Mouse (Mus musculus): ENCODE data around the gene Reg1.

DNA sequence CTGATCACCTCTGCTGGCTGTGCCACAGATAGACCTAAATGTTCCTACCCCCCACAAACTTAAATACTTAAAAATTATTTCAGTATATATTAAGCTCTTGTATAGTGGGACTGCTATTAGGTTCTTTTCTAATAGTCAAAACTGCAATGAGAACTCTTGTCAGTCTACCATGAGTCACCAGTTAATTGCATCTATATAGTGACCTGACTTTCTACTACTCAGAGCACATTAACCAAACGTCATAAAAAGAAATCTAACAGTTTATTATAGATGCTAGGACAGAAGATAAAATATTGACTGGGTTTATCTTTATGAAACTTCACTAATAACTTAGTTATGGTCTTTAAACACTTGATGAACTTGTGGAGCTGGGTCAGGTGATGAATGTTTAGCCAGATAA lies 24.7 kb downstream of the Reg1 start:
- TF ChIP-seq CTCF (IDR thresholded peaks at IDR 0.05; ENCODE audit: control insufficient read depth, insufficient read depth, insufficient read length): no peak
- TF ChIP-seq MYOD1 (IDR thresholded peaks at IDR 0.05; ENCODE audit: control insufficient read depth, insufficient read length, low read depth): no peak
- TF ChIP-seq MYOG (IDR thresholded peaks at IDR 0.05; ENCODE audit: control insufficient read depth, extremely low read depth, insufficient read length): no peak
- no peak for TF ChIP-seq MAX (IDR thresholded peaks at IDR 0.05)
- no peak for TF ChIP-seq USF1 (IDR thresholded peaks at IDR 0.05; ENCODE audit: low read depth)
